In the genomic region with DNA sequence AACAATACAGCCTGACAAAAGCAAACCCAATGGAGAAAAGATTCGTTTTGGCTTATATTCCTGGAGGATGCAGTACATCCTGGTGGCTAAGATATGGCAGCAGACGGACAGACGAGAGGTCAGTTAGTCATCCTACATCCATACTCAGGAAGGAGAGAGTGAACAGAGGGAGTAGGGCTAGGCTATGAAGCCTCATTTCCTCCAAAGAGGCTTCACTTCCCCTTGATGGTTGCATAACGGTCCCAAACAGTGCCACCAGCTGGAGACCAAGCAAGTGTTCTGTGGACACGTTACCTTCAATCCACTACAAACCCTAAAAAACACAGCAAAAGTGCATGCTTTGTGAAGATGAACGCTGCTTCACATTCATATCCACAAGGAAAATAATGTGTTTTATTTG, we compare ENCODE assay signal across 22 mouse cellular contexts.
DNase-seq lines count a peak whose midpoint lies in the region; ATAC-seq and TF ChIP-seq lines count a peak whose summit lies in the region.
"Had no signal": no experiment of that assay in that cellular context is flagged by ENCODE, and none has a peak within 500 bp of the region (broad histone marks: within the 10 kb centered on the region; RNA-seq: fewer than 3 reads in every experiment).

No protein-coding gene starts in this region.

- ATAC-seq in granulocyte monocyte progenitor cell, adult 5-6 weeks (replicated peaks; ENCODE audit: poor library complexity, severe bottlenecking), result peak; percentile 82
- ATAC-seq in megakaryocyte progenitor cell, adult 5-6 weeks (replicated peaks; ENCODE audit: poor library complexity), result peak; percentile 60
- no peak for ATAC-seq in lung, postnatal 0 days
- ATAC-seq: activated CD4-positive, CD25-positive, alpha-beta regulatory T cell, adult 4 months; forebrain, embryonic 13.5 days; forebrain, embryonic 15.5 days; forebrain, postnatal 0 days; Patski had no signal

- no peak overlapping the region for H3K4me2 ChIP-seq in lung, postnatal 0 days (replicated peaks; ENCODE audit: low read depth, low read length)
- H3K4me2 ChIP-seq: embryonic facial prominence, embryonic 12.5 days; forebrain, embryonic 13.5 days; forebrain, embryonic 15.5 days had no signal

- peak; percentile 2 for DNase-seq in c-Kit-positive CD71-negative TER-119-negative erythroid progenitor cells, embryonic 14.5 days (ENCODE audit: low read depth)
- DNase-seq in heart, postnatal 14 days, result no peak
- no peak for DNase-seq in lung, postnatal 0 days (ENCODE audit: low spot score)
- DNase-seq in kidney, adult 9 months, result no peak
- DNase-seq: adrenal gland, adult 8-10 months; adrenal gland, postnatal 14 days; adrenal gland, postnatal 36 days; cerebellum, adult 11 months; cerebellum, adult 18-20 months; cerebellum, adult 9-10 months; cerebellum, postnatal 14 days; cerebellum, postnatal 36 days; forebrain, postnatal 0 days had no signal

- TF ChIP-seq EP300 in lung, postnatal 0 days (IDR thresholded peaks at IDR 0.05), result no peak

- intact Hi-C loops in heart, postnatal 14 days (cut with DNase I), result no loop called here

- H3K9ac ChIP-seq in lung, postnatal 0 days (replicated peaks; ENCODE audit: low read depth), result no peak overlapping the region
- H3K9ac ChIP-seq: embryonic facial prominence, embryonic 12.5 days; forebrain, embryonic 13.5 days; forebrain, embryonic 15.5 days; forebrain, postnatal 0 days had no signal

- no peak overlapping the region for H3K27ac ChIP-seq in lung, postnatal 0 days (ENCODE audit: low read length)
- H3K27ac ChIP-seq: embryonic facial prominence, embryonic 10.5 days; embryonic facial prominence, embryonic 12.5 days; forebrain, embryonic 13.5 days; forebrain, embryonic 15.5 days had no signal

- WGBS in lung, postnatal 0 days, result 79% methylated on average over 6 of the region's 6 CpGs

- no peaks in the 10 kb centered on the region for H3K9me3 ChIP-seq in lung, postnatal 0 days (ENCODE audit: low read length)
- H3K9me3 ChIP-seq: embryonic facial prominence, embryonic 10.5 days; embryonic facial prominence, embryonic 12.5 days; forebrain, embryonic 13.5 days; forebrain, embryonic 15.5 days had no signal

- no peak overlapping the region for H3K4me3 ChIP-seq in lung, postnatal 0 days (ENCODE audit: low read depth, low read length)
- H3K4me3 ChIP-seq: embryonic facial prominence, embryonic 10.5 days; embryonic facial prominence, embryonic 12.5 days; forebrain, embryonic 13.5 days; forebrain, embryonic 15.5 days had no signal

- no peaks in the 10 kb centered on the region for H3K27me3 ChIP-seq in lung, postnatal 0 days (replicated peaks; ENCODE audit: insufficient read depth, low read length)
- H3K27me3 ChIP-seq: embryonic facial prominence, embryonic 12.5 days; forebrain, embryonic 13.5 days; forebrain, embryonic 15.5 days had no signal

- no peaks in the 10 kb centered on the region for H3K36me3 ChIP-seq in lung, postnatal 0 days (ENCODE audit: insufficient read depth, low read length)
- H3K36me3 ChIP-seq: embryonic facial prominence, embryonic 10.5 days; embryonic facial prominence, embryonic 12.5 days; forebrain, embryonic 15.5 days; G1E had no signal

- H3K4me1 ChIP-seq in lung, postnatal 0 days (ENCODE audit: insufficient read depth, low read depth, low read length), result no peaks in the 10 kb centered on the region
- H3K4me1 ChIP-seq: embryonic facial prominence, embryonic 10.5 days; embryonic facial prominence, embryonic 12.5 days; forebrain, embryonic 13.5 days; forebrain, embryonic 15.5 days had no signal

- TF ChIP-seq CTCF in lung, postnatal 0 days (IDR thresholded peaks at IDR 0.05), result no peak
